Mouse (Mus musculus) liver, adult 2 months (tissue): ENCODE measurements around the gene Pde4d.

Experiments
- CTCF ChIP-seq: fragments of 200-500 bp; IDR thresholded peaks from 2 replicates; pipeline ENCODE4 v1.5.1; 2011; ENCODE audit warnings: low read depth, low read length, control low read depth
- POLR2A ChIP-seq: fragments of 200-500 bp; IDR thresholded peaks from 2 replicates; pipeline ENCODE4 v1.6.1; 2011; ENCODE audit warnings: low read length, control low read depth; ENCODE audit not compliant: insufficient read depth; ENCODE audit errors: extremely low read depth

DNA sequence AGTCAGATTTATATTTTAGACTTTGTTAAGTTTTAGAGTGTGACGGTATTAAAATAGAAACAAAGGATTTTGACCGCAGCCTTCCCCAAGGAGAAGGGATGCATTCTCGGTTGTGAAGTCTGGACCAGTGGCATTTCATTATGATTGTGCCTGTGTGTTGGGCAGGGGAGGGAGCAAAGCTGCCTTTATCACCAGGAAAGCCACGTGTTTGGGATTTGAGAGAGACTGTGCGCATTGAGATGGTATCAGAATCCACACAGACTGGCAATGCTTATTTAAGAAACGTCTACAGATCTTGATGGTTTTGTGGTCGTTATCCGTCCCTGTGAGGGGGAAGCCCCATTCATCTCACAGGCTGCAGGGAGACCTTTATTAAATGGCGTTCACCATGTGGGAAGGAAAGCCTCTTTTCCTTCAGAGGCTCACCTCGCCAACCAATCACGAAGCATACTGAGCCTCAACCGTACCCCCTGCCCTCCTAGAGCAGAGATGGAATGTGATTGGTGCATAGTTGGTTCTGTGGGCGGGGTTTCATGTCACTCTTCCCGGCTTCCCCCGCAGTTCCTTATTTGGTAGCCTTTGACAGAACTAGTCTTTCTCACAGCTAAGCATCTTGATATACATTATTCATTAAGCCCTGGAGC is 1476.7 kb downstream of the Pde4d start:
- TF ChIP-seq CTCF (no peak), POLR2A (no peak)
